ENCODE assay signal across 23 mouse cellular contexts in genomic region chr4:35350465-35350864, GRCm38 (mm10).
DNase-seq lines count a peak whose midpoint lies in the region; ATAC-seq and TF ChIP-seq lines count a peak whose summit lies in the region.
"Had no signal": no experiment of that assay in that cellular context is flagged by ENCODE, and none has a peak within 500 bp of the region (broad histone marks: within the 10 kb centered on the region; RNA-seq: fewer than 3 reads in every experiment).

No protein-coding gene starts in this region.

- DNase-seq in heart, adult 11 months, result peak; percentile 67
- no peak for DNase-seq in heart, embryonic 10.5 days (ENCODE audit: low spot score)
- no peak for DNase-seq in ES-E14 (ENCODE audit: low read depth, low spot score)
- peak; percentile 63 to 77 for DNase-seq in kidney, adult 8-10 months
- DNase-seq in kidney, postnatal 25 days, result peak; percentile 66 to 79
- no peak for DNase-seq in right cerebral cortex, postnatal 25 days
- no peak for DNase-seq in midbrain, embryonic 11.5 days (ENCODE audit: low spot score, missing footprints)
- DNase-seq: adrenal gland, adult 8-10 months; cerebellum, adult 2 months; gastrocnemius, postnatal 14 days; heart, adult 18-20 months; left cerebral cortex, postnatal 4 days; liver; lung, adult 18-20 months; lung, postnatal 14 days; right cerebral cortex, postnatal 14 days; spleen, adult 18-20 months had no signal

- no peak overlapping the region for H3K27ac ChIP-seq in heart, embryonic 10.5 days
- H3K27ac ChIP-seq in ES-E14 (ENCODE audit: insufficient read depth, low read depth, low read length, poor library complexity, severe bottlenecking), result no peak overlapping the region
- H3K27ac ChIP-seq in midbrain, embryonic 11.5 days (ENCODE audit: low read depth, low read length), result no peak overlapping the region
- H3K27ac ChIP-seq: embryonic facial prominence, embryonic 15.5 days; hindbrain, embryonic 13.5 days; midbrain, embryonic 13.5 days; neural tube, embryonic 12.5 days had no signal

- H3K9me3 ChIP-seq in heart, embryonic 10.5 days, result no peaks in the 10 kb centered on the region
- H3K9me3 ChIP-seq in ES-E14 (ENCODE audit: control insufficient read depth, insufficient read depth, low read depth, low read length), result no peaks in the 10 kb centered on the region
- no peaks in the 10 kb centered on the region for H3K9me3 ChIP-seq in midbrain, embryonic 11.5 days (ENCODE audit: control insufficient read depth, low read length)
- H3K9me3 ChIP-seq: embryonic facial prominence, embryonic 15.5 days; G1E; hindbrain, embryonic 13.5 days; midbrain, embryonic 13.5 days; neural tube, embryonic 12.5 days had no signal

- H3K9ac ChIP-seq in ES-E14 (ENCODE audit: insufficient read depth, low read depth, low read length, poor library complexity, severe bottlenecking), result no peak overlapping the region
- no peak overlapping the region for H3K9ac ChIP-seq in midbrain, embryonic 11.5 days (ENCODE audit: low read length)
- H3K9ac ChIP-seq: embryonic facial prominence, embryonic 15.5 days; hindbrain, embryonic 13.5 days; midbrain, embryonic 13.5 days; neural tube, embryonic 12.5 days had no signal

- no peaks in the 10 kb centered on the region for H3K27me3 ChIP-seq in heart, embryonic 10.5 days (ENCODE audit: insufficient read depth, poor library complexity, severe bottlenecking)
- H3K27me3 ChIP-seq in midbrain, embryonic 11.5 days (ENCODE audit: control insufficient read depth, insufficient read depth, low read length), result no peaks in the 10 kb centered on the region
- H3K27me3 ChIP-seq: embryonic facial prominence, embryonic 15.5 days; hindbrain, embryonic 13.5 days; midbrain, embryonic 13.5 days; neural tube, embryonic 12.5 days had no signal

- H3K4me1 ChIP-seq in heart, embryonic 10.5 days, result peaks cover 13% of the 10 kb centered on the region; the same call in 1 of the 2 replicates
- no peaks in the 10 kb centered on the region for H3K4me1 ChIP-seq in ES-E14 (ENCODE audit: control insufficient read depth in 2 of 2, insufficient read depth in 2 of 2, low read length in 2 of 2, poor library complexity in 1 of 2)
- no peaks in the 10 kb centered on the region for H3K4me1 ChIP-seq in midbrain, embryonic 11.5 days (ENCODE audit: control insufficient read depth, insufficient read depth, low read length)
- H3K4me1 ChIP-seq: embryonic facial prominence, embryonic 15.5 days; hindbrain, embryonic 13.5 days; midbrain, embryonic 13.5 days; neural tube, embryonic 12.5 days had no signal

- no peaks in the 10 kb centered on the region for H3K36me3 ChIP-seq in heart, embryonic 10.5 days
- H3K36me3 ChIP-seq in ES-E14 (ENCODE audit: control insufficient read depth, insufficient read depth, low read length, poor library complexity, severe bottlenecking), result no peaks in the 10 kb centered on the region
- H3K36me3 ChIP-seq in midbrain, embryonic 11.5 days (ENCODE audit: control insufficient read depth, insufficient read depth, low read length), result no peaks in the 10 kb centered on the region
- H3K36me3 ChIP-seq: embryonic facial prominence, embryonic 15.5 days; G1E; hindbrain, embryonic 13.5 days; midbrain, embryonic 13.5 days; neural tube, embryonic 12.5 days had no signal

- ATAC-seq in midbrain, embryonic 11.5 days (ENCODE audit: low FRiP score), result no peak
- ATAC-seq: forebrain, embryonic 14.5 days; midbrain, embryonic 13.5 days had no signal

- H3K4me3 ChIP-seq in heart, embryonic 10.5 days, result no peak overlapping the region
- no peak overlapping the region for H3K4me3 ChIP-seq in ES-E14 (ENCODE audit: insufficient read depth in 1 of 2, low read depth in 1 of 2, low read length in 2 of 2, poor library complexity in 1 of 2, severe bottlenecking in 1 of 2)
- H3K4me3 ChIP-seq in midbrain, embryonic 11.5 days (ENCODE audit: low read depth, low read length), result no peak overlapping the region
- H3K4me3 ChIP-seq: embryonic facial prominence, embryonic 15.5 days; hindbrain, embryonic 13.5 days; midbrain, embryonic 13.5 days; neural tube, embryonic 12.5 days had no signal

- WGBS in heart, embryonic 10.5 days, result 69% methylated on average over 3 of the region's 3 CpGs
- WGBS in midbrain, embryonic 11.5 days, result 84% methylated on average over 3 of the region's 3 CpGs

- no peak overlapping the region for H3K4me2 ChIP-seq in midbrain, embryonic 11.5 days
- H3K4me2 ChIP-seq: embryonic facial prominence, embryonic 15.5 days; hindbrain, embryonic 13.5 days; midbrain, embryonic 13.5 days; neural tube, embryonic 12.5 days had no signal

- in situ Hi-C loops in ES-E14 (cut with MboI; ENCODE audit: low sequenced_read_pairs in 2 of 2, unreplicated experiment in 2 of 2), result no loop called here

TF ChIP-seq in ES-E14, 5 proteins besides CTCF, POLR2A, EP300 and RAD21:
- TF ChIP-seq HCFC1 (IDR thresholded peaks at IDR 0.05; ENCODE audit: borderline replicate concordance, insufficient read depth, low read length) (no peak), MAFK (IDR thresholded peaks at IDR 0.05; ENCODE audit: insufficient read depth, low read depth, low read length) (0 out of 2 replicates have a peak, but pooled peaks have one; percentile 15), ZC3H11A (IDR thresholded peaks at IDR 0.05; ENCODE audit: borderline replicate concordance, low read depth, low read length) (no peak), ZNF384 (IDR thresholded peaks at IDR 0.05; ENCODE audit: low read depth, low read length) (no peak)

Comparison
In these comparisons a context has a peak if more than half of its experiments do, and no peak if none do; other contexts are left out.
1. DNase-seq: peak in heart, adult 11 months (single experiment), kidney, adult 8-10 months (2 of 2) and kidney, postnatal 25 days (2 of 2); none in heart, embryonic 10.5 days (single experiment), ES-E14 (single experiment), right cerebral cortex, postnatal 25 days (single experiment) and midbrain, embryonic 11.5 days (single experiment).